Mouse (Mus musculus) c-Kit-negative CD71-positive TER-119-positive erythroid progenitor cells, embryonic 14.5 days (primary cell): ENCODE results near the gene Nfib.

ENCODE experiments used
- DNase-seq: peaks from one replicate; pipeline ENCODE4 v3.0.0-alpha.2; 2013; ENCODE audit warnings: low read depth, low spot score

The Nfib gene

GRCm38 (mm10) chr4:82691126-82692008 lies 14.2 kb downstream of the Nfib start:
- DNase-seq: no peak

GRCm38 (mm10) chr4:82690267-82690666 lies 15.3 kb downstream of the Nfib start:
- no peak for DNase-seq

DNA sequence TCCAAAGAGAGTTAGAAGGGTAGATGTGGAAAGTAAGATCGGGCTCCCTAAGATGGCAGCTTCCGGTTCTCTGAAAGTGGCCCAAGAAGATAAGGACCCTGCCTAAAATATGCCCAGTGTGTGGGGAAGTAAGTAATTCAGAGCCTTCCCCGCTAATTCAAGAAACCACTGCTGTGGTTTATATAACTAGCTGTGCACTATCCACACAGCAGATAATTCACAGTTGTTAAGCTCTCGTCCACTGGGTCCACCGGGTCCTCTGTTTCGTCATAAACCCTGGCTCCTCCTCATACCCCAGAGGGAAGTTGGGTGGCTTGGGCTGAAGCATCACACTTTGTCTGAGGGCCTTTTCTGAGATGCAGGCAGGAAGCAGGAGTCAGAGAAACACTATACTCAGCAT lies 19.5 kb downstream of the Nfib start:
- DNase-seq: no peak

DNA sequence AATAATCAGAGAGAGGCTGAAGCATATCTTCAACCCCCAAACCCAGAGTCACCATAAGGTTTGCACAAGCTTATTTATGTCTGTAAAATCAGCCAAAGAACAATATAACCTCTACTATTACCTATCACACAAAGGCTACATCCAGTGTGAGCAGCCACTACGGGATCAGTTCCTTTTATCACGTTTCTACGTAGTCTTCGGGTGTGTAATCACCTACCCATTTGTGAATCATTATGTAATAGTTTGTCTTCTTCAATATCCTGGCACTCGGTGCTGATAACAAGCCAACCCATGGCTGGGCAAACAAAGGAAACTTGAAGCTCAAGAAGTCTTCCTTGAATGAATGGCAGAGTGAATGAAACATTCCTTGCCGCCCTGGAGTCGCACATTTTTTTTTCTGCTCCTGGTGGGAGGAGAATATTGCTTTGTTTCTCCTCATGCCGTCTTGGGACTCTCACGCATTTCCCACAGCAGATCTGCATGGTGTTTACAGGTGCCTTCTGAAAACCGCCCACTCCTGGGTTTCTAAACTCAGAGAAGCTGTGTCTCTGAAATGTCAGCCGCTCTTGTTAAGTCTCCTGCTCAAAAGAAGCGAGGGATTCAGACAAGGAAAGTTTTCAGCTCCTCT lies 21.3 kb downstream of the Nfib start:
- no peak for DNase-seq

- DNase-seq: no peak
These were observed 22.0 kb downstream of the Nfib start for GRCm38 (mm10) chr4:82683583-82683982.

- DNase-seq: no peak
These were observed 29.4 kb downstream of the Nfib start for GRCm38 (mm10) chr4:82676104-82676503.

- no peak for DNase-seq
These were observed 38.2 kb downstream of the Nfib start for GRCm38 (mm10) chr4:82667271-82667872.

- no peak for DNase-seq
These were observed 41.1 kb downstream of the Nfib start for GRCm38 (mm10) chr4:82664436-82664835.

GRCm38 (mm10) chr4:82663749-82664381 lies 41.7 kb downstream of the Nfib start:
- DNase-seq: no peak

DNA sequence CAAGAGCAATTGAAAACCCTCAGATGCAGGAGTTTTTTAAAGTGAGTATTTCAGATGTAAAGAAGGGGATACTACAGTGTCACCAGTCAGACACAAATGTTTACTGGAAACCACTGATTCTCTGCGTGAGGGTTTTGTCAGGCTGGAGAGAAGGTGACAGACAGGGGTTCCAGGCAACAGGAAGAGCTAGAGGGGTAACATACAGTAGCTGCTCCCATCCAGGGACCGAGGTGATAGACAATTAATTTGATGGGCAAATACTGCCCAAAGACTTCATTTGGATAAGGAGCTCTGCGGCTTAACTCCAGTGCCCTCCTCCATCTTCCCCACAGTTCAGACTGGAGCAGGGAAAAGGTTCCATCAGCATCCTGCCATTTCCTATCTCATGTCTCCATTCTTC lies 42.9 kb downstream of the Nfib start:
- no peak for DNase-seq

GRCm38 (mm10) chr4:82662222-82662621 lies 43.3 kb downstream of the Nfib start:
- DNase-seq: no peak

- no peak for DNase-seq
These were observed 44.3 kb downstream of the Nfib start for GRCm38 (mm10) chr4:82661215-82661614.

- DNase-seq: no peak
These were observed 59.9 kb downstream of the Nfib start for GRCm38 (mm10) chr4:82645679-82646078.

GRCm38 (mm10) chr4:82644797-82645196 lies 60.8 kb downstream of the Nfib start:
- DNase-seq: no peak

DNA sequence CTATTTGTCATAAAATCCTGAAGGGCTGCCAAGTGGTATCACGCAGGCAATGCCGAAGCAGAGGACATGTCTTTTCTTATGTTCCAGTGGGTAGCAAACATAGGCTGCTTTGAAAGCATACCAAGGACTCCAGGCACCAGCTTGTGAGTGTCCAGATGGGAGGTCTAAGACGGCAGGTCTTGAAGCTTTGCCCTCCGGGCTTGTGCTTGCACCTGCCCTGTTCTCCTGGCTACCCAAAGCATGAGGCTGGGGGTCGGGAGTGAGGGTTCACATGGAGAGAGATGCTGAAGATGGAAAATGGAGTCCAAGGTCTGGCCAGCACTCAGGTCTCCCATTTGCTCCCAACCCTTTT lies 61.8 kb downstream of the Nfib start:
- DNase-seq: no peak

GRCm38 (mm10) chr4:82643022-82643733 lies 62.4 kb downstream of the Nfib start:
- DNase-seq: no peak

DNA sequence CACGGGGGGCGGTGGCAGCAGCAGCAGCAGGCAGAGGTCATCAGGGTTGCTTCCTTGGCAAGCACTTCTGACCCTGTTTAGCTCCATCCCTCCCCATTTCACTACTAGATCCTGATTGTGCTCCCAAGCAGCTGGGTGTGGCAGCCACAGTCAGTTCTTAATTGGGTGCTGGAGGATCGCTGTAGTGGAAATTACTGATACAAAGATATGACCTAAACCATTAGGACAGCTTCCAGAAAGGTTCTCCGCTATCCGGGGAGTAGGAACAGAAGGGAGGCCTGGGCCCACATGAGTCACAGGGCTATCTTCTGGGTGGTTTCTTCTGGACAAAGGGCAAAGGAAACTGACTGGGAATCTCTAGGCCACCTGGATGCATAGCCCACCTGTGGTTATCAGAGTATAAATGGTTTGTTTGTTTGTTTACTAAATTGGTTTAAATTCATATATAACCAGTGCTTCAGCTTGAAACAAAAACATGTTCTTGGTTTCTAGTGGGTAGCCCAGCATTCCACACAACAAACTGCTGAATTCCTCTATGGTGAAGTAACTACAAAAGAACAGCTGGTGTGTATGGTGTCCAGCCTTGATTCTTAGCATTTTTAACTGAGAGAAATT lies 64.4 kb downstream of the Nfib start:
- no peak for DNase-seq

- no peak for DNase-seq
These were observed 67.3 kb downstream of the Nfib start for GRCm38 (mm10) chr4:82638251-82638650.

GRCm38 (mm10) chr4:82637633-82638032 lies 67.9 kb downstream of the Nfib start:
- no peak for DNase-seq

DNA sequence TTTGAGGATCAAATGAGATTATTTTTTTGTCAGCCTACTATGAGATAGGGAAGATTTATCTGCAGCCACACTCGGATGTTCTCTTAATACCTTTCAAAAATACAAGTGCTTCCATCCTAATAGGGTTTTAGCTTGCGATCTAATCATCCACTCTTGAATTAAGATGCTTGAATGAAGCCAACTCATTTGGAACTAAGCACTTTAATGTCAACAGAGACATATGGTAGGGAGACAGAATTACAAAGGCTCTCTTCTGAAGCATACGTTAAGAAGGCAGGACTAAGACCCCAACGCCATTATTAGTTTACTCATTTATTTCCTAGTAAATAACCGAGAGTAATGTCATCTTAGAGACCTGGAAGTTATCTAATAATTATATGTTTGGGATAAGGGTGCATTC lies 68.9 kb downstream of the Nfib start:
- DNase-seq: no peak

- DNase-seq: no peak
These were observed 69.7 kb downstream of the Nfib start for GRCm38 (mm10) chr4:82635881-82636280.
